Mouse (Mus musculus): ENCODE measurements around the gene Gm3839. TPM values are rescaled to one million over a fixed set of nuclear protein-coding genes. Genes with fewer than 3 reads are reported as not detected.
"Not testable (repeated sequence)": the region's sequence is repeated elsewhere in the genome, so short reads cannot be mapped to it uniquely, and the experiment has no call there.

Gene Gm3839
- total RNA-seq (2015) (1.2 and 1.6 TPM in 2 replicates), total RNA-seq (2017) (0.68 and 1.8 TPM in 2 replicates)

GRCm38 (mm10) chr14:11356626-11357025 is at the start of gene Gm3839:
Gm3839 (minus strand) TSS chr14:11356726.
- not testable (repeated sequence) for ATAC-seq (replicated peaks; ENCODE audit: poor library complexity)

DNA sequence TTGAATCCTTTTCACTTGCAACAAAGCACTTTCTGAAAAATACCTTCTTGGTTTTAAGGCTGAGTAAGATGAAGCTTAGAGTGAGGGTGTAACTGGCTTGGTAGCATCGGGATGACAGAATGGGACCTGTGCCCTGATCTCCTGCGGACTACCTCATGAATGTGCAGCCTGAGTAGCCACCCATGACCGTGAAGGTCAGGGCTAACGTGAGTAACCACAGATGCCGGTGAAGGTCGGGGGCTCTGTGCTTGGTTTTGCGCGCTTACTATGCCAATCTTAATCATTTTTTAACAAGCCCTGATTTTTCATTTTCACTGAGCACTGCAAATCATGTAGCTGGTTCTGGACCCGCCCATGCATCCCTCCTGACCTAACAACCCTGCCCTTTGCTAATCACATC is 49.1 kb upstream of the Gm3839 start:
- ATAC-seq (replicated peaks; ENCODE audit: poor library complexity) = no peak

- ATAC-seq (replicated peaks; ENCODE audit: poor library complexity) = no peak
These were observed 21.3 kb upstream of the Gm3839 start for GRCm38 (mm10) chr14:11377846-11378245.

DNA sequence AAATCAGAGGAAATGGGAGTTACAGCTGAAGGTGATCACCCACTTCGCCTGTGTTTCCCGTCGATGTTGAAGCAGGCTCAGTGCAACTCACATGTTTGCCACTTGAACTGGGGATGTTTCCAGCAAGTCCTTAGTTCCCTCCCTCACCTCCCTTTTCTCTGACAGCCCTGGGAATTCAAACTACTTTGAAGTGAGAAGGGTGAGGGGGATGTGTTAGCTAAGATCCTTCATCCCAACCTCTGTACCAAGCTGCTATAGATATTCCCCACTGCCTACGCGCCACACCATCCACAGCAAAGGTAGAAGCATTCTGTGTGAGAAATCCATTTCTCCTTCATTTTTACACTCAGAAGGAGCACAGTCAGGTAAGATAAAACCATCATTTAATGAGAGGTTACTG is 18.7 kb upstream of the Gm3839 start:
- no peak for ATAC-seq (replicated peaks; ENCODE audit: poor library complexity)

DNA sequence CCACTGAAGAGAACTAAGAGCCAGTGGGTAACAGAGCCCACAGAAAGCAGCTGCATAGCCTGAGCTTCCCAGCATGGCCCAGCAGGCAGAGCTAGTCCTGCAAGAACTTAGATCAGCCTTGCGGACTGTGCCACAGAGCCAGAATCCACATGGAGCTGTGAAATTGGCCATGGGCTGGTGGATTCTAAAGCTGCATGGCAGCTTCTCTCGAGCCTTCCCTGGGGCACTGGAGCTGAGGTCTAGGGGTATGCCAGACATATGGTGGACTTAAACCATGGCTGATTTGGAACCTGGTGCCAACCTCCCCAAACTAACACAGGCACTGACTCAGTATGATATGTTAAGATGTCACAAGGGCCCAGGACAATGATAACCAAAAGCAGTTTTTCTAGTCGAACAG is 10.4 kb downstream of the Gm3839 start:
- no peak for ATAC-seq (replicated peaks; ENCODE audit: poor library complexity)

DNA sequence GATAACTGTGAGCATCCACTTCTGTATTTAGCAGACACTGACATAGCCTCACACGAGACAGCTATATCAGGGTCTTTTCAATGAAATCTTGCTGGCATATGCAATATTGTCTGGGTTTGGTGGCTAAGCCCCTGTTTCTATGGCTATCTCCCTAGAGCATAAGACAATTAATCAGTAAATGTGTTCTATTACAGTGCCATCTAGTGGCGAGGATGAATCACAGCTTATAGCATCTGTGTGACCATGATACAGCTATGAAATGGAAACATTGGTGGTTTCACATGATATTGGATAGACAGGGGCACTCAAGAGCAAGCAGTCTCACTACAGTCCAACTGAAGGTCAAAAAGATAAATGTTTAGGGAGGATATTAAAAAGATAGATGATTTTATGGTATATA is 26.5 kb downstream of the Gm3839 start:
- peak; percentile 55; the same call in 1 of the 2 replicates for ATAC-seq (replicated peaks; ENCODE audit: poor library complexity)

DNA sequence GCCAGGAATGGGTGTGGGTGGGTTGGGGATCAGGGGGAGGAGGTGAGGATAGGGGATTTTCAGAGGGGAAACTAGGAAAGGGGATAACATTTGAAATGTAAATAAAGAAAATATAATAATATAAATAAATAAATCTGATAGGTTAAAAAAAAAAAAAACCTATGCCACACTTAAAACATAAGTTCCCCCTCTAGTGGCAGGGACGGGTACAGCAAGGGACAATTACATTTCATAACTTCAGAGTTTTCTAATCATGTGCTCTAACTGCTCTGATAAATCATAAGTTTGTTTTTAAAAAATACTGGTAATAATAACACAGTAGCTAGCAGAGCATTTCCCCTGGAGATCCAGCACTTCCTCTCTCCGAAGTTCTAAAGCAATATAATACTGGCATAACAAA is 49.4 kb downstream of the Gm3839 start:
- 0 out of 2 replicates have a peak, but pooled peaks have one; percentile 46 for ATAC-seq (replicated peaks; ENCODE audit: poor library complexity)

DNA sequence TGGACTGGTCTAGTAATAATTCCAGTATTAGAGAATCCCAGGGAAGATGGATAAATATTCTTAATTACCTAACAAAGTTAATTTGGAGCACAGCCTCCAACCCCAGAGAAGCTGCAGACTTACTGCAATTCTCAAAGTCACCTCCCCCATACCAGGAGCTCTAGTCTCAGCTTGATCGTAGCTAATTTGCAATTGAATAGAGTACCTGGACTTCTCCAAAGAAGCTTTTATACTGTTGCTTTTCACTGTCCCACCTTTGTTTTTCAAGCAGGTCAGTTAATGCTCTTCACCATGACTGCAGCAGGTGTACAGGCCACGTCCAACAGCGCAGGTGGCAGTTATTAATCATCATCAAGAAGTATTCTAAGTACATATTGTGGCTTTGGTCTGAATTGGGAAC is 68.6 kb downstream of the Gm3839 start:
- not testable (repeated sequence) for ATAC-seq (replicated peaks; ENCODE audit: poor library complexity)

DNA sequence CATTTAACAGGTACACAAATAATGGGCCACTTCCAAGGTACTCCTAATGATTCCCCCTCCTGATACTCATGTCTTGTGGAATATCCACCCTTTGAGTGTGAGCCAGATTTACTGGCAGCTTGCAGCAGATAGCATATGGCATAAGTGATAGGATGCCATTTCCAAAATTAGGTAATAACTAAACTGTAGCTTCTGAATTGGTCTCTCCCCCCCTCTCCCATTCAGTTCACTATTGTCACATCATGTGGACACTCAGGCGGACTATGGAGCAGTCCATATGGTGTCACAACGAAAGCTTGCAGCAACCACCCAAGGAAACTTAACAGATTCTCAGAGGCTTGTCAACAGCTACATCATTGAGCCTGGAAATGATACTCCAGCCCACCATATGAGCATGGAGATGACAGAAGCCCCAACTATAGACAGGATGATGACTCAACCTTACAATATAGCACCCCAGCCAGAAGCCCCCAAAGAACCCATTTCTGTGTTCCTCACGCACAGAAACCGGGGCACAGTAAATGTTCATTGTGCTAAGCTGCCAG is 99.3 kb downstream of the Gm3839 start:
- ATAC-seq (replicated peaks; ENCODE audit: poor library complexity) = no peak

DNA sequence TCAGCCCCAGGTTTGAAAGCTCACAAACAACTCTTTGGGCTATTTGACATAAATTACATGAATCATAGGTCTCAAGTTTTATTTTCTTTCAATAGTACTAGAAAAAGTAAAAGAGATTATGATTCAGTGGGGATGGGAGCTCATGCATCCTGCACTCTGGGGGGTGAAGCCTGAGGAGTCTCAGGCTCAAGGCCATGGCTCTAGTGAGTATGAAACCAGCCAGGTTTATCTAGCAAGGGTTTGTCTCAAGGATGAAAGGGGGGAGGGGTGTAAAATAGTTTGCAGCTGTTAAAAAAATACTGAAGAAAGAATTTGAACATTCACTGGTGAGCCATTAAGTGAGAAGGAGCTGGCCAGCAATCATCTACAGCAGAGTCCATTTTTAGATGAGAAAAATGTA is 108.5 kb downstream of the Gm3839 start:
- ATAC-seq (replicated peaks; ENCODE audit: poor library complexity) = no peak

DNA sequence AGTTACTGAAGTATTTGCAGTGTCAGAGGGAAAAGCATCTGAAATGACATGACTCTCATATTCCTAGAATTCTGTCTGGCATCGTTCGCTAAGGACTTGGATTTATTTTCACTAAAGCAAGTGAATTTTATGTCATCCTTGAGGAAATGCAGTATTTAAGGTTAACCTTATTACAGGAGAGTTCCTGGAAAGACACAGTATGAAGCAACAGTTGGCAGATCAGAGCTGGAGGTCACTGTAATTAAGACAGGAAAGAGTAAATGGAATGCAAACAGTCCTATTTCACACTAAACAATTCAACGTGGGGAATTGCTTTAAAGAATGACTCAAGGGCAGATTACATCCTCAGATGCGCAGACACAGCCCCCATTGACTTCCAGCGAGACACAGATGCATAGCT is 112.0 kb downstream of the Gm3839 start:
- ATAC-seq (replicated peaks; ENCODE audit: poor library complexity) = no peak

- ATAC-seq (replicated peaks; ENCODE audit: poor library complexity) = no peak
These were observed 124.4 kb downstream of the Gm3839 start for GRCm38 (mm10) chr14:11232086-11232485.

Other genes starting within 250 kb of the Gm3839 start
- 5.3 and 8.8 TPM in 2 replicates for gene Fhit, start 194.7 kb downstream of the Gm3839 start, total RNA-seq (2015)
- gene Fhit, start 194.7 kb downstream of the Gm3839 start, total RNA-seq (2017) = 6.6 and 9.7 TPM in 2 replicates
- not detected in 2 replicates for gene Ptprg, start 196.8 kb upstream of the Gm3839 start, total RNA-seq (2015)
- gene Ptprg, start 196.8 kb upstream of the Gm3839 start, total RNA-seq (2017) = not detected in 2 replicates